Mouse (Mus musculus) heart, embryonic 10.5 days (tissue): ENCODE data around the gene Usp16. TPM values are rescaled to one million over a fixed set of nuclear protein-coding genes. Genes with fewer than 3 reads are reported as not detected.
"Not testable (repeated sequence)": the region's sequence is repeated elsewhere in the genome, so short reads cannot be mapped to it uniquely, and the experiment has no call there.

Experiments
- DNase-seq: peaks from one replicate; pipeline ENCODE4 v3.0.0-alpha.2; 2017; ENCODE audit warnings: low spot score
- H3K27ac ChIP-seq: fragments of 300-500 bp; sonication (generic); 2 replicates; pipeline ENCODE4 v1.5.1; 2016; ENCODE audit warnings: mild to moderate bottlenecking
- H3K27me3 ChIP-seq: fragments of 300-500 bp; sonication (generic); 2 replicates; pipeline ENCODE4 v1.6.1; 2016; ENCODE audit warnings: mild to moderate bottlenecking; ENCODE audit not compliant: poor library complexity, insufficient read depth, severe bottlenecking
- H3K36me3 ChIP-seq: fragments of 300-500 bp; sonication (generic); 2 replicates; pipeline ENCODE4 v1.6.1; 2016; ENCODE audit warnings: mild to moderate bottlenecking, moderate library complexity
- H3K4me1 ChIP-seq: fragments of 300-500 bp; sonication (generic); 2 replicates; pipeline ENCODE4 v1.6.1; 2016; ENCODE audit warnings: mild to moderate bottlenecking
- H3K4me3 ChIP-seq: fragments of 300-500 bp; sonication (generic); 2 replicates; pipeline ENCODE4 v1.5.1; 2016; ENCODE audit warnings: mild to moderate bottlenecking, moderate library complexity
- H3K9me3 ChIP-seq: fragments of 300-500 bp; sonication (generic); 2 replicates; pipeline ENCODE4 v1.6.1; 2016; ENCODE audit warnings: mild to moderate bottlenecking, moderate library complexity
- WGBS: fragments of 180-500 bp; shearing (Covaris S2); methylation state at CpG from one replicate; pipeline ENCODE4 v1.1.7; 2016; 5-methylcytosine and 5-hydroxymethylcytosine counted together
- polyA plus RNA-seq: library from polyadenylated mRNA; unstranded; fragments of >200 nt; fragmentation: Nextera tagmentation; extraction: Ambion mirVana; gene quantifications from 2 replicates; pipeline ENCODE4 v1.2.1, GENCODE M21; 2016

Usp16 gene
- polyA plus RNA-seq, 1 experiment from 2014 or later, result 38.6 TPM

DNA sequence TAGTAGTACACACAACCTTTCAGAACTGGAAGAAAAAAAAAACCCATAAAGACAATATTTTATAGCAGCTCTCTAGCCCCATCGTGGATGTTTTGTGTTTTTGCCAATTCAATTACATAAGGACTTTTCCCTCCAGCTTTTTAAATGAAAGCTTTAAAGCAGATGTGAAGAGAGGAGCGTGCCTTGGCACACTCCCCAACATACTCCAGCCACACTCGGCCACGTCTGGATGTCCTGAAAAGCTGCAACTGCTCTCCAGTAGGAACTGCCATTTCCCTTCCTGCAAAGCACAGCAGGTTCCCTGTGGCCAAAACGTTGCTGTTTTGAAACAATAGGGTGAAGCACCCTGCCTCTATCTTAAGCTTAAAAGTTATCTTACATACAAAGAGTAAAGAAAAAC lies 12.2 kb upstream of the Usp16 start:
- no peak overlapping the region for H3K4me3 ChIP-seq
- H3K27ac ChIP-seq, result no peak overlapping the region
- DNase-seq, result no peak
- H3K36me3 ChIP-seq, result no peaks in the 10 kb centered on the region
- no peaks in the 10 kb centered on the region for H3K9me3 ChIP-seq
- WGBS, result 53% methylated on average over 5 of the region's 5 CpGs
- H3K4me1 ChIP-seq, result peaks cover 11% of the 10 kb centered on the region
- H3K27me3 ChIP-seq, result no peaks in the 10 kb centered on the region

GRCm38 (mm10) chr16:87443245-87443644 lies 11.3 kb upstream of the Usp16 start:
- no peaks in the 10 kb centered on the region for H3K27me3 ChIP-seq
- no peak overlapping the region for H3K4me3 ChIP-seq

GRCm38 (mm10) chr16:87444071-87444470 lies 10.4 kb upstream of the Usp16 start:
- DNase-seq, result no peak
- Histone ChIP-seq H3K4me1 (peaks cover 11% of the 10 kb centered on the region), H3K9me3 (no peaks in the 10 kb centered on the region), H3K27me3 (no peaks in the 10 kb centered on the region), H3K36me3 (no peaks in the 10 kb centered on the region), H3K4me3 (no peak overlapping the region), H3K27ac (no peak overlapping the region)
- 22% methylated on average over 1 of the region's 1 CpGs for whole genome bisulfite sequencing

More at GRCm38 (mm10) chr16:87443245-87443644, 11.3 kb upstream of the Usp16 start:
- no peak for DNase-seq
- Histone ChIP-seq H3K9me3 (no peaks in the 10 kb centered on the region), H3K4me1 (peaks cover 11% of the 10 kb centered on the region), H3K36me3 (no peaks in the 10 kb centered on the region), H3K27ac (no peak overlapping the region)

DNA sequence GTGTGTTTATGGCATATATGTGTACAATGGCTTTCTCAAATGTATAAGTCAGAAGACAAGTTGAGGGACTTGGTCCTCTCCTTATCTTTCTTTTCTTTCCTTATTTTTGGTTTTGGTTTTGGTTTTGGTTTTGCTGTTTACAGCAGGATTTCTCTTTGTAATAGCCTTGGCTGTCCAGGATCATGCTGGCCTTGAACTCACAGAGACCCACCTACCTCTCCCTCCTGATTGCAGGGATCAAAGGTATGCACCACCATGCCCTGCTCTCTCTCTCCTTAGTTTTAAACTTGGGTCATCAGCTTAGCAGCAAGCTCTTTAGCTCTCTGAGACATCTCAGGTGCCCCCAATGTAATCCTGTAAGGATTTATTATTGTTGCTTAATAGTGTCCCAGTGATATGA lies 9.4 kb upstream of the Usp16 start:
- Histone ChIP-seq H3K4me1 (peaks cover 11% of the 10 kb centered on the region), H3K27ac (no peak overlapping the region), H3K27me3 (no peaks in the 10 kb centered on the region), H3K4me3 (no peak overlapping the region), H3K36me3 (no peaks in the 10 kb centered on the region), H3K9me3 (no peaks in the 10 kb centered on the region)
- no peak for DNase-seq

- peaks cover 11% of the 10 kb centered on the region for H3K4me1 ChIP-seq
- 93% methylated on average over 3 of the region's 3 CpGs for WGBS
- H3K36me3 ChIP-seq, result no peaks in the 10 kb centered on the region
- H3K27me3 ChIP-seq, result no peaks in the 10 kb centered on the region
- no peaks in the 10 kb centered on the region for H3K9me3 ChIP-seq
- no peak for DNase-seq
- no peak overlapping the region for H3K4me3 ChIP-seq
- H3K27ac ChIP-seq, result no peak overlapping the region
These were observed 9.0 kb upstream of the Usp16 start for GRCm38 (mm10) chr16:87445528-87445927.

DNA sequence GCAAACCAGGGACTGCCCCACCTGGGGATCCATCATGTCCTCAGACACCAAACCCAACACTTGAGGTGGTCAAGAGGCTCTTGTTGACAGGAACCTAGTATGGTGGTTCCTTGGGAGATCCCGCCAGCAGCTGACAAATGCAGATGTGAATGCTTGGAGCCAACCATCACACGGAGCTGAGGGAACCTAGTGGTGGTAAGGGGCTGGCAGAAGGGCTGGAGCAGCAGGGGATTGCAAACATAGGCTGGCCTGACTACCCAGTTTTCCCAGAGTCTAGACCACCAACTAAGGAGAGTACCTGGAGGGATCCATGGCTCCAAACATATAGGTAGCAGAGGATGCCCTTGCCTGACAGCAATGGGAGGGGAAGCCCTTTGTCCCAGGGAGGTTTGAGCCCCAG lies 1.3 kb upstream of the Usp16 start:
- Histone ChIP-seq H3K27ac (no peak overlapping the region), H3K4me1 (peaks cover 17% of the 10 kb centered on the region), H3K36me3 (no peaks in the 10 kb centered on the region), H3K4me3 (no peak overlapping the region), H3K27me3 (no peaks in the 10 kb centered on the region), H3K9me3 (no peaks in the 10 kb centered on the region)
- DNase-seq, result peak; percentile 43
- 81% methylated on average over 2 of the region's 2 CpGs for WGBS

DNA sequence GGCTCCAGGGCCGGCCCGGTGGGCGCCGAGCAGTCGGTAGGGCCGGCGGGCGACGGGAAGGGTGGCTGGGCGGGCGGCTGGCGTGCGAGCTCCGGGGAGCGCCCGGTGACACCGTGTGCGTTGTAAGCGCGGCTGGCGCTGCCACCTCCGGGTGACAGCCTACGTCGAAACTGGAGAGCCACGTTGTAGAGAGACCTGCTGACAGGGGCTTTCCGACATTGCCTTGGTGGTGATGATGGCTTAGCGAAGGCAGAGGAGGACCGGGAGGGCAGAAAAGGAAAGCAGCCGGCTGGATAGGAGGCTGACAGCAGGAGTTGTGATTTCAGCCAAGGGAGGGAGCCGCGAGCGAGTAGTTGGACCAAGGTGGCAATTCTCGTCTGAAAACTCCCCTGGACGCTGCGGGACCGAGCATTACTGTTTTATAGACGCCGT lies 693 bp downstream of the Usp16 start:
- Histone ChIP-seq H3K9me3 (no peaks in the 10 kb centered on the region), H3K27ac (peak overlapping the region; percentile 95), H3K4me1 (peaks cover 17% of the 10 kb centered on the region), H3K4me3 (peak overlapping the region; percentile 96), H3K27me3 (no peaks in the 10 kb centered on the region), H3K36me3 (peaks cover 13% of the 10 kb centered on the region)
- whole genome bisulfite sequencing, result under 1% methylated on average over 38 of the region's 38 CpGs
- no peak for DNase-seq

DNA sequence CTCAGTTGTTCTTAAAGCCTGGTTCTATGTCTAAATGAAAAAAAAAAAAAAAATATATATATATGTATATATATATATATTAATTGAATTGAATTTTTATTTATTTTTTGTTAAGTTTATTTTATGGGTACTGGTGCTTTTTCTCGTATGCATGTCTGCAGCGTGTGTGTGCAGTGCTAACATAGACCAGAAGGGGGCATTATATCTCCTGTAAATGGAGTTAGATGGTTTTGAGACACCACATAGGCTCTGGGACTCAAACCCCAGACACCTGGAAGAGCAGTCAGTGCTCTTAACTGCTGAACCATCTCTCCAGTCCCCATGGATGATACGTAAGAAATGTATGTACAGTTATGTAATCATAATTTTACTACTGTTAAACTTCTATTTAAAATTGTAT lies 4.2 kb downstream of the Usp16 start:
- H3K27me3 ChIP-seq, result no peaks in the 10 kb centered on the region
- peaks cover 17% of the 10 kb centered on the region for H3K4me1 ChIP-seq
- no peak overlapping the region for H3K4me3 ChIP-seq
- peaks cover 40% of the 10 kb centered on the region for H3K36me3 ChIP-seq
- H3K9me3 ChIP-seq, result no peaks in the 10 kb centered on the region
- WGBS, result 95% methylated on average over 3 of the region's 3 CpGs
- H3K27ac ChIP-seq, result no peak overlapping the region
- DNase-seq, result no peak

DNA sequence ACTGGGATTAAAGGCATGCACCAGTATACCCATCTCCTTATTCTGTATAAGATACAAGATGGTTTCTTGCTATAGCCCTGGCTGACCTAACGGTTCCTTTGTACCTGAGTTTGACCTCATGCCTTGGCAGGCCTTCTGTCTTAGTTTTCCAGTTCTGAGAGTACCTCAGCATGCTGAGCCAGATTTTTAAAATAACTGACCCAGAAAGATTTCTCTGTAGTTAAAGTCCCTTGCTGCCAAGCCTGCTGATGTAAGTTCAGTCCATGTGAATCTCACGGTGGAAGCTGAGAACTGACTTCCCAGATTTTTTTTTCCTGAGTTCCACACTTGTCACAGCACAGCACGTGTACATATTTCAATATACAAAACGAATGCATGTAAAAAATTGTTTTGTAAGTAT lies 16.1 kb downstream of the Usp16 start:
- no peaks in the 10 kb centered on the region for H3K9me3 ChIP-seq
- DNase-seq, result no peak
- no peak overlapping the region for H3K4me3 ChIP-seq
- no peak overlapping the region for H3K27ac ChIP-seq
- peaks cover 92% of the 10 kb centered on the region for H3K36me3 ChIP-seq
- no peaks in the 10 kb centered on the region for H3K27me3 ChIP-seq
- H3K4me1 ChIP-seq, result no peaks in the 10 kb centered on the region
- WGBS, result 88% methylated on average over 4 of the region's 4 CpGs

GRCm38 (mm10) chr16:87484367-87484766 lies 29.9 kb downstream of the Usp16 start:
- no peak for DNase-seq
- no peaks in the 10 kb centered on the region for H3K9me3 ChIP-seq

GRCm38 (mm10) chr16:87486739-87487138 lies 32.2 kb downstream of the Usp16 start:
- H3K27me3 ChIP-seq, result no peaks in the 10 kb centered on the region
- no peak overlapping the region for H3K4me3 ChIP-seq
- no peak overlapping the region for H3K27ac ChIP-seq
- H3K36me3 ChIP-seq, result peaks cover 97% of the 10 kb centered on the region
- whole genome bisulfite sequencing, result 92% methylated on average over 5 of the region's 5 CpGs
- no peaks in the 10 kb centered on the region for H3K4me1 ChIP-seq
- H3K9me3 ChIP-seq, result no peaks in the 10 kb centered on the region
- DNase-seq, result no peak

More at GRCm38 (mm10) chr16:87484367-87484766, 29.9 kb downstream of the Usp16 start:
- Histone ChIP-seq H3K36me3 (peaks cover 84% of the 10 kb centered on the region), H3K27me3 (no peaks in the 10 kb centered on the region), H3K27ac (no peak overlapping the region), H3K4me3 (no peak overlapping the region), H3K4me1 (no peaks in the 10 kb centered on the region)
- WGBS, result 93% methylated on average over 5 of the region's 5 CpGs

GRCm38 (mm10) chr16:87488605-87489004 lies 34.1 kb downstream of the Usp16 start:
- 75% methylated on average over 2 of the region's 2 CpGs for WGBS
- H3K36me3 ChIP-seq, result peaks cover 98% of the 10 kb centered on the region

DNA sequence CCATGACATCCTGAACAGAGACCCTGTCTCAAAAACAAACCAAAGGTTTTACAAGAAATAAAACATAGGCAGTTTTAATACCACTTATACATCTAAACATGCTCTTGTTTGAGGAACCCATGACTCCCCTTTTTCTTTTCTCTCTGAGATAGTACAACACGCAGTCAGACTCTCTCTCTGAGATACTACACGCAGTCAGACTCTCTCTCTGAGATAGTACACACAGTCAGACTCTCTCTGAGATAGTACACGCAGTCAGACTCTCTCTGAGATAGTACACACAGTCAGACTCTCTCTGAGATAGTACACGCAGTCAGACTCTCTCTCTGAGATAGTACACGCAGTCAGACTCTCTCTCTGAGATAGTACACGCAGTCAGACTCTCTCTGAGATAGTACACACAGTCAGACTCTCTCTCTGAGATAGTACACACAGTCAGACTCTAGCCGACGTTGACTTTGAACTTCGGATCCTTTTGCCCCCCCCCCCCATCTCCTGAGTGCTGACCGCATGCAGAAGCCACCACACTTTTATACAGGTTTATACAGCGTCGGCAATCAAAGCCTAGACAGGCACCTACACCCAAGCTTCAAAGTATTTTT lies 37.8 kb downstream of the Usp16 start:
- peaks cover 12% of the 10 kb centered on the region for H3K4me1 ChIP-seq
- H3K27ac ChIP-seq, DNase-seq, H3K4me3 ChIP-seq, H3K9me3 ChIP-seq, H3K27me3 ChIP-seq: not testable (repeated sequence)
- peaks cover 69% of the 10 kb centered on the region for H3K36me3 ChIP-seq
- 94% methylated on average over 12 of the region's 12 CpGs for WGBS

More at GRCm38 (mm10) chr16:87488605-87489004, 34.1 kb downstream of the Usp16 start:
- Histone ChIP-seq H3K27me3 (no peaks in the 10 kb centered on the region), H3K9me3 (no peaks in the 10 kb centered on the region), H3K4me1 (no peaks in the 10 kb centered on the region), H3K4me3 (no peak overlapping the region), H3K27ac (no peak overlapping the region)
- no peak for DNase-seq
